Mouse (Mus musculus): ENCODE results near the gene Tmem128. TPM values are rescaled to one million over a fixed set of nuclear protein-coding genes. Genes with fewer than 3 reads are reported as not detected.

Tmem128 gene
- total and polyA plus RNA-seq, 3 experiments = 11.7 to 16.5 (median 12.2) TPM

DNA sequence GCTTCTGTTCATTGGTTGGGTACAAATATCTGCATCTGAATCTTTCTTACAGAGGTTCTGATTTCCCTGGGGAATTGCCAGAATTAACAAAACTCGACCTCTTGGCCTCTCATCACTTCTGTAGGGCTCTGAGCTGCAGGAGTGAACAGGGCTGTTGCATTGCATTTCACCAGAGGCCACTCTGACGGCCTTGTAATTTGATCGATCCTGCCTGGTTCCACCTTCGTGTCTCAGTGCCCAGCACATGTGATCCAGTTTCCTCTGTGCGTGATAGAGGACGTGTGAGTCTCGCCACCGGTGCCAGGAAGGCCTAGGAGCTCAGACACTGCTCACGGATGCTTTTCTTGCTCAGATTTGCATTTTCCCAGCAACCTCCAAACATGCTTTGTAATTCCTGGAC, 25.7 kb downstream of the Tmem128 start:
- 59% methylated on average over 9 of the region's 9 CpGs for WGBS
- no peaks in the 10 kb centered on the region for H3K4me1 ChIP-seq (ENCODE audit: control insufficient read depth, insufficient read depth, low read length)
- H3K27me3 ChIP-seq (ENCODE audit: control insufficient read depth, insufficient read depth, low read length) = no peaks in the 10 kb centered on the region
- intact Hi-C loops (cut with DNase I) = no loop called here
- H3K79me2 ChIP-seq (replicated peaks; ENCODE audit: control insufficient read depth, insufficient read depth, low read length) = no peaks in the 10 kb centered on the region
- no peak overlapping the region for H3K4me3 ChIP-seq
- H3K36me3 ChIP-seq (ENCODE audit: control insufficient read depth, insufficient read depth, low read length) = no peaks in the 10 kb centered on the region
- no peak overlapping the region for H3K9ac ChIP-seq (ENCODE audit: low read depth, low read length)
- no peak for TF ChIP-seq EP300 (IDR thresholded peaks at IDR 0.05; ENCODE audit: insufficient read depth, low read depth, low read length)
- TF ChIP-seq POLR2A (IDR thresholded peaks at IDR 0.05; ENCODE audit: insufficient read depth, low read depth, low read length) = no peak
- no peak for TF ChIP-seq CTCF (IDR thresholded peaks at IDR 0.05)
- DNase-seq = no peak
- no peak overlapping the region for H3K27ac ChIP-seq

DNA sequence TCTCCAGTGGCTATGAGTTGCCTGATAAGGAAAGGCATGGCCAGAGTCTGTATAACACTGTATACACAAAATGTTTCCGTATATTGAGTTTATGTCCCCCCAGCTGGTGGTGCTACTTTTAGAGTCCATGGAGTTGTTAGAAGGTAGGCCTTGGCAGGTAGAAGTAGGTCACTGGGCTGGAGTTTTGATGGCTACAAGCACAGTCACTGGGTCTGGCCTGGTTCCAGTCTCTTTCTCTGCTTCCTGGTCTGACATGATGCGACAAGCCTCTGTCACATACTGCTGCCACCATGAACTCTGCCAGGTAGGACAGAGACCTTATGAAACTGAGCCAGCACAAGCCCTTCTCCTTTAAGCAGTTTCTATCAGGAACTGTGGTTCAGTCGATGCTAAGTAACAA, 28.5 kb downstream of the Tmem128 start:
- Histone ChIP-seq H3K27ac (no peak overlapping the region), H3K36me3 (ENCODE audit: control insufficient read depth, insufficient read depth, low read length) (no peaks in the 10 kb centered on the region), H3K27me3 (ENCODE audit: control insufficient read depth, insufficient read depth, low read length) (no peaks in the 10 kb centered on the region), H3K9ac (ENCODE audit: low read depth, low read length) (no peak overlapping the region), H3K79me2 (replicated peaks; ENCODE audit: control insufficient read depth, insufficient read depth, low read length) (no peaks in the 10 kb centered on the region), H3K4me3 (no peak overlapping the region), H3K4me1 (ENCODE audit: control insufficient read depth, insufficient read depth, low read length) (no peaks in the 10 kb centered on the region)
- DNase-seq = no peak
- TF ChIP-seq CTCF (IDR thresholded peaks at IDR 0.05) (no peak), POLR2A (IDR thresholded peaks at IDR 0.05; ENCODE audit: insufficient read depth, low read depth, low read length) (no peak), EP300 (IDR thresholded peaks at IDR 0.05; ENCODE audit: insufficient read depth, low read depth, low read length) (no peak)
- intact Hi-C loops (cut with DNase I) = no loop called here
- 77% methylated on average over 3 of the region's 3 CpGs for WGBS

DNA sequence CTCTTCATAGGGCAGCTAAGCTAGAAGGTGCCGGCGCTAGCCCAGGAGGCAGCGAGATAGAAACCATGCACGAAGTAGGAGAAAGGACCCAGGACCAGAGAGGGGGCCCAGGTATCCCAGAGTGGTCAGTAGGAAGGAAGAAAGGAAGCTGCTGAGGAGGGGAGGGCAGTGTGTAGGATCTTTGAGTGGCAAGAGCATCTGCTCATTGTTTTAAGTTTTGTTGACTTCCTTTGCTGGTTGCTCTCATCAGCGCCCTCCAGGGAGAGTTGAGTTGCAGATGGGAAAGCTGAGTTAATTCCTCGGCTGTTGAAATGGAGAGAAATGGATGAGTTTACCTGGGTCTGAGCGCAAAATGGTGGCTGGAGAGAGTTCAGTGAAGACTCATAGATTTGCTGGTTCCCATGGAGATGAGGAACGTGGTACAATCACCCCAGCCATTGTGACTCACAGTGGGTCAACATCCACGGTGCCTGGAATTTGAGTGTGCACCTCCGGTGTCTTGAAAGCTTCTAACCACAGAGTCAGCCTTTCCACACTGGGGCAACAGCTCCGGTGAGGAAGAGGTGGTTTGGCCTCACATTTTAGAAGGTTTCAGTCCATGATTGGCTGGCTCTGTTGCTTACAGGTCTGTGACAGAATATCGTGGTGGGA, 41.9 kb downstream of the Tmem128 start:
- H3K4me1 ChIP-seq (ENCODE audit: control insufficient read depth, insufficient read depth, low read length) = no peaks in the 10 kb centered on the region
- no peak for DNase-seq
- no peak overlapping the region for H3K27ac ChIP-seq
- no peak overlapping the region for H3K4me3 ChIP-seq
- H3K36me3 ChIP-seq (ENCODE audit: control insufficient read depth, insufficient read depth, low read length) = no peaks in the 10 kb centered on the region
- 79% methylated on average over 12 of the region's 12 CpGs for WGBS
- no peak for TF ChIP-seq EP300 (IDR thresholded peaks at IDR 0.05; ENCODE audit: insufficient read depth, low read depth, low read length)
- TF ChIP-seq POLR2A (IDR thresholded peaks at IDR 0.05; ENCODE audit: insufficient read depth, low read depth, low read length) = no peak
- no peak for TF ChIP-seq CTCF (IDR thresholded peaks at IDR 0.05)
- no peaks in the 10 kb centered on the region for H3K27me3 ChIP-seq (ENCODE audit: control insufficient read depth, insufficient read depth, low read length)
- no peaks in the 10 kb centered on the region for H3K79me2 ChIP-seq (replicated peaks; ENCODE audit: control insufficient read depth, insufficient read depth, low read length)
- no peak overlapping the region for H3K9ac ChIP-seq (ENCODE audit: low read depth, low read length)
- intact Hi-C loops (cut with DNase I) = no loop called here

DNA sequence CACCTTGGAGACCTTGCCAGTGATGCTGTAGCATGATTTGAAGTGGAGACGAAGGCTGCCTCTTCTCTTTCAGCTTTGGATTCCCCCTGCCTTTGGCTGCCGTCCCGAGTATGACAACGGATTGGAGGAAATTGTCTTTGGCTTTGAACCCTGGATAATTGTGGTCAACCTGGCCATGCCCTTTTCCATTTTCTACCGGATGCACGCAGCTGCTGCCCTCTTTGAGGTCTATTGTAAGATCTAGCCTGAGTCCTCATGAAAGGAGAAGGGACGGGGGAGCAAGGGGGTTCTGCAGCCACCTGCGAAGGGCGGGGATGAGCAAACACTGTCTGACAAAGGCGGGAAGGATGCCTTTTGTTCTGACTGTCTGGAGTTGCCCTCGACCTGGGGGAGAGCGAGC, 42.7 kb downstream of the Tmem128 start:
- H3K36me3 ChIP-seq (ENCODE audit: control insufficient read depth, insufficient read depth, low read length) = no peaks in the 10 kb centered on the region
- H3K9ac ChIP-seq (ENCODE audit: low read depth, low read length) = no peak overlapping the region
- WGBS = 40% methylated on average over 12 of the region's 12 CpGs
- no peaks in the 10 kb centered on the region for H3K79me2 ChIP-seq (replicated peaks; ENCODE audit: control insufficient read depth, insufficient read depth, low read length)
- no peaks in the 10 kb centered on the region for H3K4me1 ChIP-seq (ENCODE audit: control insufficient read depth, insufficient read depth, low read length)
- no peak overlapping the region for H3K27ac ChIP-seq
- no peak overlapping the region for H3K4me3 ChIP-seq
- DNase-seq = no peak
- intact Hi-C loops (cut with DNase I) = no loop called here
- no peak for TF ChIP-seq POLR2A (IDR thresholded peaks at IDR 0.05; ENCODE audit: insufficient read depth, low read depth, low read length)
- no peak for TF ChIP-seq EP300 (IDR thresholded peaks at IDR 0.05; ENCODE audit: insufficient read depth, low read depth, low read length)
- no peak for TF ChIP-seq CTCF (IDR thresholded peaks at IDR 0.05)
- no peaks in the 10 kb centered on the region for H3K27me3 ChIP-seq (ENCODE audit: control insufficient read depth, insufficient read depth, low read length)

DNA sequence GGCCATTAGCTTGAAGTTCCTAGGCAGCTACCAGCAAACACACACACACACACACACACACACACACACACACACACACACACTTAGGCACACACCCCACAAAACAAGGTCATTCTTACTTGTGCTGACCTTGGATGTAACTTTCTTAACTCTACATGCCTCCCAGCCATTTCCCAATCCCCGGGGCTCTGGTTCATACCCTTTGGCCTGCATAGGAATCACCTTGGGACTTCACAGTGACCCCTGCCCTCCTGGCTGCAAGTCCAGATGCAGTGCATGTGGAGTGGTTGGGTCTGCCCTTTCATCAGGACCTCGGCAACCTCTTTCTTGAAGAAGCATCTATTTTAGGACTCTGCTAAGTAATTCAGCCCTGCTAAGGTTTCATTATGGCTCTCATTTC, 45.3 kb downstream of the Tmem128 start:
- H3K4me1 ChIP-seq (ENCODE audit: control insufficient read depth, insufficient read depth, low read length) = no peaks in the 10 kb centered on the region
- TF ChIP-seq EP300 (IDR thresholded peaks at IDR 0.05; ENCODE audit: insufficient read depth, low read depth, low read length) (no peak), CTCF (IDR thresholded peaks at IDR 0.05) (no peak), POLR2A (IDR thresholded peaks at IDR 0.05; ENCODE audit: insufficient read depth, low read depth, low read length) (no peak)
- H3K4me3 ChIP-seq = no peak overlapping the region
- H3K79me2 ChIP-seq (replicated peaks; ENCODE audit: control insufficient read depth, insufficient read depth, low read length) = no peaks in the 10 kb centered on the region
- H3K27ac ChIP-seq = no peak overlapping the region
- no peak for DNase-seq
- intact Hi-C loops (cut with DNase I) = loop anchor here (5.0 kb wide), 1 partner anchor 162 kb away; no protein-coding TSS in a partner anchor
- 65% methylated on average over 2 of the region's 2 CpGs for WGBS
- no peaks in the 10 kb centered on the region for H3K27me3 ChIP-seq (ENCODE audit: control insufficient read depth, insufficient read depth, low read length)
- H3K9ac ChIP-seq (ENCODE audit: low read depth, low read length) = no peak overlapping the region
- no peaks in the 10 kb centered on the region for H3K36me3 ChIP-seq (ENCODE audit: control insufficient read depth, insufficient read depth, low read length)

DNA sequence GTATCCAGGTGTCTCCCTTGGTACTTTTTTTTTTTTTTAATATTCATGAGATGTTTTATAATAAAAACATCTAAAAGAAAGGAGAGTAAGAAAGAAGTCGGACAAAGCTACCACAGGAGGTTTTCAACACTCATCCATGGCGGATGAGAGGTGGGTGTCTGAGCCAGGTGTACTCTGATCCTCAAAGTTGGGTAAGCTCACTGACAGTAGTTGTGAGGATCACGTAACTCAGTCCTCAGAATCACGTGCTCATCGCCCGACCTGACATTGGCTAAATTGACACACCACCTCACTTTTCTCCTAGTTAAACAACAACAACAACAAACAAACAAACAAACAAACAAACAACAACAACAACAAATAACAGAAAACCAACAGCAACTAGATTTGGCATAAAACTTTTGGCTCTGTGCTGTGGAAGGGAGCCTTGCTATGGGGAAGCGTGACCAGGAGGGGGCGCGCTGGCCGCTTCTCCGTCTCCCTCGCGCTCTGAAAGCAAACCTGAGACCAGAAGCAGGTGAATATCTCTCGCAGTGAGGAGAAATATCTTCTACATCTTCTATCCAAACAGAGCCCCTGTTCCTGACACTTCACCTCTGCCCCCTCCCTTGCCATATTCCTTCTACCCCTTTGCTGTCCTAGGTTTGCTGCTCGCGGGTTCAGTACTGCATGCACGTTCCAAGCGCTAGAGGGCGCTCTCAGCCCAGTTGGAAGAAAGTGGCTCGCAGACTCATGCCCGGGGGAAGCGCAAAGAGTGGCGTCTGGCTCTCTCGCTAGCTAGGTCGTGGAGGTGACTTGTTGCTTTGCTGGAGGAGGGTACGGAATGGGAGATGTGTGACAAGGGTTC, 47.5 kb downstream of the Tmem128 start:
- no peak overlapping the region for H3K27ac ChIP-seq
- no peaks in the 10 kb centered on the region for H3K36me3 ChIP-seq (ENCODE audit: control insufficient read depth, insufficient read depth, low read length)
- intact Hi-C loops (cut with DNase I) = loop anchor here (1.0 to 5.0 kb wide), 4 partner anchors 160 to 325 kb away; no protein-coding TSS in a partner anchor
- H3K4me3 ChIP-seq = peak overlapping the region; percentile 44; the same call in 1 of the 2 replicates
- H3K9ac ChIP-seq (ENCODE audit: low read depth, low read length) = no peak overlapping the region
- DNase-seq = peak; percentile 85 to 91
- H3K4me1 ChIP-seq (ENCODE audit: control insufficient read depth, insufficient read depth, low read length) = no peaks in the 10 kb centered on the region
- TF ChIP-seq EP300 (IDR thresholded peaks at IDR 0.05; ENCODE audit: insufficient read depth, low read depth, low read length) (0 out of 2 replicates have a peak, but pooled peaks have one; percentile 66), POLR2A (IDR thresholded peaks at IDR 0.05; ENCODE audit: insufficient read depth, low read depth, low read length) (no peak), CTCF (IDR thresholded peaks at IDR 0.05) (peak; percentile 94)
- no peaks in the 10 kb centered on the region for H3K27me3 ChIP-seq (ENCODE audit: control insufficient read depth, insufficient read depth, low read length)
- no peaks in the 10 kb centered on the region for H3K79me2 ChIP-seq (replicated peaks; ENCODE audit: control insufficient read depth, insufficient read depth, low read length)
- WGBS = 8% methylated on average over 26 of the region's 26 CpGs
